Mouse (Mus musculus): Measurements from ENCODE around the gene Rbl1. TPM values are rescaled to one million over a fixed set of nuclear protein-coding genes. Genes with fewer than 3 reads are reported as not detected.

Gene Rbl1
- polyA plus RNA-seq, 1 experiment from 2014 or later, result 18.2 TPM

GRCm38 (mm10) chr2:157187223-157187622 is 17.1 kb downstream of the Rbl1 start:
- H3K4me3 ChIP-seq (ENCODE audit: control insufficient read depth in 1 of 2, insufficient read depth in 1 of 2, low read depth in 1 of 2, low read length in 2 of 2), result no peak overlapping the region
- WGBS, result 80% methylated on average over 4 of the region's 4 CpGs
- H3K27me3 ChIP-seq (ENCODE audit: control insufficient read depth, insufficient read depth, low read length), result no peaks in the 10 kb centered on the region
- no peak overlapping the region for H3K27ac ChIP-seq (replicated peaks in 1 of 2; ENCODE audit: control insufficient read depth in 1 of 2, insufficient read depth in 1 of 2, low read depth in 2 of 2, low read length in 2 of 2)
- H3K4me1 ChIP-seq (ENCODE audit: control insufficient read depth in 2 of 2, insufficient read depth in 2 of 2, low read length in 2 of 2), result peaks cover 4 to 9% of the 10 kb centered on the region in 2 experiments
- no peak overlapping the region for H3K9ac ChIP-seq (ENCODE audit: low read length)
- no peak overlapping the region for H3K4me2 ChIP-seq (ENCODE audit: low read length)
- H3K9me3 ChIP-seq (ENCODE audit: control insufficient read depth, low read length), result no peaks in the 10 kb centered on the region
- H3K36me3 ChIP-seq (ENCODE audit: control insufficient read depth, insufficient read depth, low read length), result peaks cover 77% of the 10 kb centered on the region
- ATAC-seq (ENCODE audit: insufficient number of reproducible peaks, insufficient read depth, low FRiP score, low read depth), result no peak

- Histone ChIP-seq H3K4me3 (ENCODE audit: control insufficient read depth in 1 of 2, insufficient read depth in 1 of 2, low read depth in 1 of 2, low read length in 2 of 2) (no peak overlapping the region), H3K4me1 (ENCODE audit: control insufficient read depth in 2 of 2, insufficient read depth in 2 of 2, low read length in 2 of 2) (peaks cover 4 to 9% of the 10 kb centered on the region in 2 experiments), H3K9me3 (ENCODE audit: control insufficient read depth, low read length) (no peaks in the 10 kb centered on the region), H3K27me3 (ENCODE audit: control insufficient read depth, insufficient read depth, low read length) (no peaks in the 10 kb centered on the region), H3K4me2 (ENCODE audit: low read length) (no peak overlapping the region), H3K27ac (replicated peaks in 1 of 2; ENCODE audit: control insufficient read depth in 1 of 2, insufficient read depth in 1 of 2, low read depth in 2 of 2, low read length in 2 of 2) (no peak overlapping the region), H3K36me3 (ENCODE audit: control insufficient read depth, insufficient read depth, low read length) (peaks cover 74% of the 10 kb centered on the region), H3K9ac (ENCODE audit: low read length) (no peak overlapping the region)
- 83% methylated on average over 5 of the region's 5 CpGs for WGBS
- no peak for ATAC-seq (ENCODE audit: insufficient number of reproducible peaks, insufficient read depth, low FRiP score, low read depth)
Observed at GRCm38 (mm10) chr2:157186504-157186903, 17.8 kb downstream of the Rbl1 start.

- Histone ChIP-seq H3K4me2 (ENCODE audit: low read length) (peak overlapping the region; percentile 32; the same call in 1 of the 2 replicates), H3K9ac (ENCODE audit: low read length) (no peak overlapping the region), H3K9me3 (ENCODE audit: control insufficient read depth, low read length) (no peaks in the 10 kb centered on the region), H3K27me3 (ENCODE audit: control insufficient read depth, insufficient read depth, low read length) (no peaks in the 10 kb centered on the region), H3K4me3 (ENCODE audit: control insufficient read depth in 1 of 2, insufficient read depth in 1 of 2, low read depth in 1 of 2, low read length in 2 of 2) (no peak overlapping the region), H3K4me1 (ENCODE audit: control insufficient read depth in 2 of 2, insufficient read depth in 2 of 2, low read length in 2 of 2) (peaks cover 4 to 9% of the 10 kb centered on the region in 2 experiments), H3K36me3 (ENCODE audit: control insufficient read depth, insufficient read depth, low read length) (peaks cover 68% of the 10 kb centered on the region), H3K27ac (replicated peaks in 1 of 2; ENCODE audit: control insufficient read depth in 1 of 2, insufficient read depth in 1 of 2, low read depth in 2 of 2, low read length in 2 of 2) (peak overlapping the region; percentile 6 to 56; a peak in 3 of 4 replicates)
- ATAC-seq (ENCODE audit: insufficient number of reproducible peaks, insufficient read depth, low FRiP score, low read depth), result no peak
- WGBS, result 52% methylated on average over 13 of the region's 13 CpGs
Observed at GRCm38 (mm10) chr2:157185022-157185660, 19.2 kb downstream of the Rbl1 start.

GRCm38 (mm10) chr2:157178167-157178566 is 26.2 kb downstream of the Rbl1 start:
- Histone ChIP-seq H3K27ac (replicated peaks in 1 of 2; ENCODE audit: control insufficient read depth in 1 of 2, insufficient read depth in 1 of 2, low read depth in 2 of 2, low read length in 2 of 2) (no peak overlapping the region), H3K9me3 (ENCODE audit: control insufficient read depth, low read length) (no peaks in the 10 kb centered on the region), H3K27me3 (ENCODE audit: control insufficient read depth, insufficient read depth, low read length) (no peaks in the 10 kb centered on the region), H3K36me3 (ENCODE audit: control insufficient read depth, insufficient read depth, low read length) (peaks cover 52% of the 10 kb centered on the region), H3K9ac (ENCODE audit: low read length) (no peak overlapping the region), H3K4me2 (ENCODE audit: low read length) (no peak overlapping the region), H3K4me3 (ENCODE audit: control insufficient read depth in 1 of 2, insufficient read depth in 1 of 2, low read depth in 1 of 2, low read length in 2 of 2) (no peak overlapping the region), H3K4me1 (ENCODE audit: control insufficient read depth in 2 of 2, insufficient read depth in 2 of 2, low read length in 2 of 2) (no peaks in the 10 kb centered on the region)
- no peak for ATAC-seq (ENCODE audit: insufficient number of reproducible peaks, insufficient read depth, low FRiP score, low read depth)
- WGBS, result 88% methylated on average over 6 of the region's 6 CpGs

- no peak for ATAC-seq (ENCODE audit: insufficient number of reproducible peaks, insufficient read depth, low FRiP score, low read depth)
- Histone ChIP-seq H3K4me2 (ENCODE audit: low read length) (no peak overlapping the region), H3K27ac (replicated peaks in 1 of 2; ENCODE audit: control insufficient read depth in 1 of 2, insufficient read depth in 1 of 2, low read depth in 2 of 2, low read length in 2 of 2) (no peak overlapping the region), H3K27me3 (ENCODE audit: control insufficient read depth, insufficient read depth, low read length) (no peaks in the 10 kb centered on the region), H3K36me3 (ENCODE audit: control insufficient read depth, insufficient read depth, low read length) (peaks cover 56% of the 10 kb centered on the region), H3K9ac (ENCODE audit: low read length) (no peak overlapping the region), H3K4me3 (ENCODE audit: control insufficient read depth in 1 of 2, insufficient read depth in 1 of 2, low read depth in 1 of 2, low read length in 2 of 2) (no peak overlapping the region), H3K4me1 (ENCODE audit: control insufficient read depth in 2 of 2, insufficient read depth in 2 of 2, low read length in 2 of 2) (no peaks in the 10 kb centered on the region), H3K9me3 (ENCODE audit: control insufficient read depth, low read length) (no peaks in the 10 kb centered on the region)
- 86% methylated on average over 3 of the region's 3 CpGs for WGBS
Observed at GRCm38 (mm10) chr2:157176248-157176647, 28.1 kb downstream of the Rbl1 start.

GRCm38 (mm10) chr2:157174416-157174815 is 29.9 kb downstream of the Rbl1 start:
- H3K4me1 ChIP-seq (ENCODE audit: control insufficient read depth in 2 of 2, insufficient read depth in 2 of 2, low read length in 2 of 2), result peaks cover 2 to 7% of the 10 kb centered on the region in 2 experiments; a peak in 2 of 4 replicates
- ATAC-seq (ENCODE audit: insufficient number of reproducible peaks, insufficient read depth, low FRiP score, low read depth), result no peak
- no peak overlapping the region for H3K4me3 ChIP-seq (ENCODE audit: control insufficient read depth in 1 of 2, insufficient read depth in 1 of 2, low read depth in 1 of 2, low read length in 2 of 2)
- 82% methylated on average over 5 of the region's 5 CpGs for WGBS
- H3K9me3 ChIP-seq (ENCODE audit: control insufficient read depth, low read length), result no peaks in the 10 kb centered on the region
- no peak overlapping the region for H3K4me2 ChIP-seq (ENCODE audit: low read length)
- H3K27me3 ChIP-seq (ENCODE audit: control insufficient read depth, insufficient read depth, low read length), result no peaks in the 10 kb centered on the region
- H3K27ac ChIP-seq (replicated peaks in 1 of 2; ENCODE audit: control insufficient read depth in 1 of 2, insufficient read depth in 1 of 2, low read depth in 2 of 2, low read length in 2 of 2), result no peak overlapping the region
- H3K36me3 ChIP-seq (ENCODE audit: control insufficient read depth, insufficient read depth, low read length), result peaks cover 60% of the 10 kb centered on the region
- H3K9ac ChIP-seq (ENCODE audit: low read length), result no peak overlapping the region

DNA sequence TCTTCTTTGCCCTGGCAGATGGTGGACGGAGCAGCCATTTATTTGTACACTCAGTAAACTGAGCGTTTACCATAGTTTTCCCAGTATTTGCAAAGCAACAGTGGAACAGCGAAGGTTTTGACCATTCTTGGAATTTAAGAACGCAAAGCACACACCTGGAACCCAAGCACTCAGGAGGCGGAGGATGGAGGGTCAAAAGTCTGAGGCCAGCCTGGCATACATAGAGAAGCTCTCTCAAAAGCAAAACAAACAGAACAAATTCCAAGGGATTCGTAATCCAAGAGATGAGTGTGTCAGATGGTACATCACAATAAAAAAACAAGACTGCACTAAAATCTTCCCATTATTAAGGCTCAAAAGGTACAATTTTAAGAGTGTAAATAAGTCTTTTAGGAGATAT is 30.8 kb downstream of the Rbl1 start:
- H3K4me2 ChIP-seq (ENCODE audit: low read length), result no peak overlapping the region
- peaks cover 67% of the 10 kb centered on the region for H3K36me3 ChIP-seq (ENCODE audit: control insufficient read depth, insufficient read depth, low read length)
- no peak overlapping the region for H3K4me3 ChIP-seq (ENCODE audit: control insufficient read depth in 1 of 2, insufficient read depth in 1 of 2, low read depth in 1 of 2, low read length in 2 of 2)
- peaks cover 2 to 7% of the 10 kb centered on the region in 2 experiments; a peak in 2 of 4 replicates for H3K4me1 ChIP-seq (ENCODE audit: control insufficient read depth in 2 of 2, insufficient read depth in 2 of 2, low read length in 2 of 2)
- WGBS, result 95% methylated on average over 6 of the region's 6 CpGs
- no peaks in the 10 kb centered on the region for H3K9me3 ChIP-seq (ENCODE audit: control insufficient read depth, low read length)
- H3K27ac ChIP-seq (replicated peaks in 1 of 2; ENCODE audit: control insufficient read depth in 1 of 2, insufficient read depth in 1 of 2, low read depth in 2 of 2, low read length in 2 of 2), result no peak overlapping the region
- no peak for ATAC-seq (ENCODE audit: insufficient number of reproducible peaks, insufficient read depth, low FRiP score, low read depth)
- no peaks in the 10 kb centered on the region for H3K27me3 ChIP-seq (ENCODE audit: control insufficient read depth, insufficient read depth, low read length)
- H3K9ac ChIP-seq (ENCODE audit: low read length), result no peak overlapping the region

DNA sequence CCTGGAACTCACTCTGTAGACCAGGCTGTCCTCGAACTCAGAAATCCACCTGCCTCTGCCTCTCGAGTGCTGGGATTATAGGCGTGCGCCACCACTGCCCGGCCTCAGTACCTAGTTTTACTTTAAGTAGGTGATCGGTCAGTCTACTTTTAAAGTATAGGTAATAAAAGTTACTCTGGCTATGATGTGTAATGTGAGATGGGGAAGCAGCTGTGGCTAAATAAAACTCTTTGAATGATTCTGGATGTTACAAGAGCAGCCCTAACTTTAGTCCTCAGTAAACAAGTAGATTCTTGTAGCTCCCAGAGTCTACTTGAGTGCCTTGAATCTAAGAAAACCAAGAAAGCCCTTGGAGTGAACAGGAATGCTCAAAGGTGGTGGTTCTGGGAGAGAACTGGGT is 31.4 kb downstream of the Rbl1 start:
- Histone ChIP-seq H3K4me1 (ENCODE audit: control insufficient read depth in 2 of 2, insufficient read depth in 2 of 2, low read length in 2 of 2) (peaks cover 2 to 7% of the 10 kb centered on the region in 2 experiments; a peak in 2 of 4 replicates), H3K27me3 (ENCODE audit: control insufficient read depth, insufficient read depth, low read length) (no peaks in the 10 kb centered on the region), H3K4me2 (ENCODE audit: low read length) (no peak overlapping the region), H3K36me3 (ENCODE audit: control insufficient read depth, insufficient read depth, low read length) (peaks cover 70% of the 10 kb centered on the region), H3K4me3 (ENCODE audit: control insufficient read depth in 1 of 2, insufficient read depth in 1 of 2, low read depth in 1 of 2, low read length in 2 of 2) (no peak overlapping the region), H3K9me3 (ENCODE audit: control insufficient read depth, low read length) (no peaks in the 10 kb centered on the region), H3K9ac (ENCODE audit: low read length) (no peak overlapping the region), H3K27ac (replicated peaks in 1 of 2; ENCODE audit: control insufficient read depth in 1 of 2, insufficient read depth in 1 of 2, low read depth in 2 of 2, low read length in 2 of 2) (no peak overlapping the region)
- WGBS, result 95% methylated on average over 6 of the region's 6 CpGs
- no peak for ATAC-seq (ENCODE audit: insufficient number of reproducible peaks, insufficient read depth, low FRiP score, low read depth)

All from heart, embryonic 14.5 days (tissue).